Mouse (Mus musculus): ENCODE data around the gene Sgo2a.

DNA sequence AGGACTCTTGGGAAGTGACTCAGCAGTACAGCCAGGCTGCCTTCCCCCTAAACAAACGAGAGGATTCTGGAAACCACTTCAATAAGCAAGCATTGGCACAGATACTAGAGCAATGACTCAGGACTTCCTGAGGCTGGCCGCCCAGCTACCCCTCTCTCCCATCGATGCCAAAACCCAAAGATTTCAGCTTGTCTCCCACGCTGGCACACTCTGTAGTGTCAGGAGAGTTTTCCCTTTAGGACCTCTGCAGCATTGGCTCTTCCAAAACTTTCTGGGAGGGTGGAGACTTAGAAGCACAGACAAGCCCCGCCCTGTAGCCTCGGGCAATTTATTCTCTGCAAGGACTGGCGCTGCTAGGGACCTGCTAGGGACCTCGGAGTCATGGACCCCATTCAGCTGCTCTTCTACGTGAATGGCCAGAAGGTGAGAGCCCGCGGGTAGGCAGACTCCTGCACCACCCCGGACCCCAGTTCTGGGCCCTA lies 33.9 kb downstream of the Sgo2a start, which contains the start of gene Aox1:
- TF ChIP-seq CTCF (IDR thresholded peaks at IDR 0.05; ENCODE audit: low read depth, low read length) (no peak), TAL1 (conservative IDR thresholded peaks at IDR 0.05; ENCODE audit: low read depth, low read length) (no peak), GATA1 (IDR thresholded peaks at IDR 0.05; ENCODE audit: borderline replicate concordance, low read length) (no peak), POLR2AphosphoS5 (IDR thresholded peaks at IDR 0.05; ENCODE audit: insufficient replicate concordance, low read depth, low read length) (no peak)
